Mouse (Mus musculus) MEL (cell line): Measurements from ENCODE around the gene Gpr161. TPM values are rescaled to one million over a fixed set of nuclear protein-coding genes. Genes with fewer than 3 reads are reported as not detected.

Experiments
- DNase-seq: peaks from one replicate; pipeline ENCODE4 v3.0.0; 2011; ENCODE audit warnings: low read depth, low spot score
- H3K27ac ChIP-seq: 2 replicates; pipeline ENCODE4 v1.5.1; 2012; ENCODE audit warnings: low read depth, mild to moderate bottlenecking, control low read depth, low read length, moderate library complexity; ENCODE audit not compliant: control insufficient read depth
- H3K27me3 ChIP-seq, 2 experiments: fragments of 150-350 bp in 1 of 2; sonication (generic) in 1 of 2; 2 replicates each; pipeline ENCODE4 v1.6.1; 2012; ENCODE audit warnings: low read length in 2 of 2, mild to moderate bottlenecking in 2 of 2, improper control_type of control experiment in 1 of 2, moderate library complexity in 1 of 2; ENCODE audit not compliant: insufficient read depth in 2 of 2, control insufficient read depth in 1 of 2
- H3K36me3 ChIP-seq, 2 experiments: 2 replicates each; pipeline ENCODE4 v1.6.1; 2012 to 2014; ENCODE audit warnings: low read length in 2 of 2, improper control_type of control experiment in 1 of 2, inconsistent platforms in 1 of 2, mild to moderate bottlenecking in 1 of 2; ENCODE audit not compliant: insufficient read depth in 2 of 2, control insufficient read depth in 1 of 2
- H3K4me1 ChIP-seq, 2 experiments: fragments of 150-350 bp in 1 of 2; sonication (generic) in 1 of 2; 2 replicates each; pipeline ENCODE4 v1.6.1; 2012; ENCODE audit warnings: low read length in 2 of 2, improper control_type of control experiment in 1 of 2, mild to moderate bottlenecking in 1 of 2; ENCODE audit not compliant: insufficient read depth in 2 of 2, control insufficient read depth in 1 of 2
- H3K4me3 ChIP-seq, 2 experiments: fragments of 150-350 bp in 1 of 2; sonication (generic) in 1 of 2; 2 replicates each; pipeline ENCODE4 v1.5.1; 2012; ENCODE audit warnings: low read depth in 2 of 2, low read length in 2 of 2, mild to moderate bottlenecking in 2 of 2, moderate library complexity in 2 of 2, control low read depth in 1 of 2, improper control_type of control experiment in 1 of 2; ENCODE audit not compliant: control insufficient read depth in 1 of 2, insufficient read depth in 1 of 2
- H3K79me2 ChIP-seq: 2 replicates; pipeline ENCODE4 v1.6.1; 2012; ENCODE audit warnings: mild to moderate bottlenecking, low read length, moderate library complexity; ENCODE audit not compliant: control insufficient read depth, poor library complexity, insufficient read depth
- H3K9ac ChIP-seq: 2 replicates; pipeline ENCODE4 v1.6.1; 2012; ENCODE audit warnings: low read depth, mild to moderate bottlenecking, control low read depth, low read length, moderate library complexity; ENCODE audit not compliant: control insufficient read depth, poor library complexity, severe bottlenecking
- H3K9me3 ChIP-seq: fragments of 150-350 bp; sonication (generic); replicated peaks from 2 replicates; pipeline ENCODE4 v1.6.1; 2012; ENCODE audit warnings: mild to moderate bottlenecking, low read length, improper control_type of control experiment, moderate library complexity; ENCODE audit not compliant: insufficient read depth
- BHLHE40 ChIP-seq: IDR thresholded peaks from 2 replicates; pipeline ENCODE4 v1.6.1; 2012; ENCODE audit warnings: low read depth, mild to moderate bottlenecking, inconsistent platforms, low read length, improper control_type of control experiment, borderline replicate concordance
- CHD2 ChIP-seq: IDR thresholded peaks from 2 replicates; pipeline ENCODE4 v1.6.1; 2011; ENCODE audit warnings: low read length, improper control_type of control experiment
- ETS1 ChIP-seq: IDR thresholded peaks from 2 replicates; pipeline ENCODE4 v1.6.1; 2012; ENCODE audit warnings: low read depth, mild to moderate bottlenecking, inconsistent platforms, low read length, improper control_type of control experiment, moderate library complexity
- GATA1 ChIP-seq: IDR thresholded peaks from 2 replicates; pipeline ENCODE4 v1.6.1; 2011; ENCODE audit warnings: low read depth, low read length, improper control_type of control experiment
- MAZ ChIP-seq: IDR thresholded peaks from 2 replicates; pipeline ENCODE4 v1.6.1; 2012; ENCODE audit warnings: low read depth, mild to moderate bottlenecking, inconsistent platforms, low read length, improper control_type of control experiment
- MXI1 ChIP-seq: IDR thresholded peaks from 2 replicates; pipeline ENCODE4 v1.6.1; 2011; ENCODE audit warnings: mild to moderate bottlenecking, low read depth, low read length, improper control_type of control experiment
- MYB ChIP-seq: IDR thresholded peaks from 2 replicates; pipeline ENCODE4 v1.6.1; 2011; ENCODE audit warnings: mild to moderate bottlenecking, low read depth, low read length, improper control_type of control experiment
- NELFE ChIP-seq: IDR thresholded peaks from 2 replicates; pipeline ENCODE4 v1.6.1; 2011; ENCODE audit warnings: low read depth, low read length, improper control_type of control experiment
- POLR2A ChIP-seq, 2 experiments: IDR thresholded peaks; 2 replicates each; pipeline ENCODE4 v1.6.1; 2011 to 2012; ENCODE audit warnings: low read length in 2 of 2, mild to moderate bottlenecking in 2 of 2, control low read depth in 1 of 2, improper control_type of control experiment in 1 of 2, low read depth in 1 of 2, moderate library complexity in 1 of 2; ENCODE audit not compliant: control insufficient read depth in 1 of 2, insufficient read depth in 1 of 2, poor library complexity in 1 of 2
- POLR2AphosphoS5 ChIP-seq: IDR thresholded peaks from 2 replicates; pipeline ENCODE4 v1.6.1; 2012; ENCODE audit warnings: low read depth, borderline replicate concordance, mild to moderate bottlenecking, inconsistent platforms, low read length, moderate library complexity, mixed read lengths
- RAD21 ChIP-seq: IDR thresholded peaks from 2 replicates; pipeline ENCODE4 v1.6.1; 2011; ENCODE audit warnings: mild to moderate bottlenecking, low read depth, low read length, improper control_type of control experiment
- RCOR1 ChIP-seq: IDR thresholded peaks from 2 replicates; pipeline ENCODE4 v1.6.1; 2012; ENCODE audit warnings: low read depth, mild to moderate bottlenecking, inconsistent platforms, low read length, improper control_type of control experiment
- SIN3A ChIP-seq: IDR thresholded peaks from 2 replicates; pipeline ENCODE4 v1.6.1; 2012; ENCODE audit warnings: low read length, improper control_type of control experiment, inconsistent platforms
- TCF12 ChIP-seq: IDR thresholded peaks from 2 replicates; pipeline ENCODE4 v1.6.1; 2014; ENCODE audit warnings: low read depth, mild to moderate bottlenecking, inconsistent platforms, low read length, improper control_type of control experiment, moderate library complexity
- UBTF ChIP-seq: IDR thresholded peaks from 2 replicates; pipeline ENCODE4 v1.6.1; 2012; ENCODE audit warnings: low read depth, mild to moderate bottlenecking, inconsistent platforms, low read length, improper control_type of control experiment, moderate library complexity, borderline replicate concordance; ENCODE audit not compliant: insufficient read depth
- USF2 ChIP-seq, 2 experiments: IDR thresholded peaks; 2 replicates each; pipeline ENCODE4 v1.6.1; 2011 to 2012; ENCODE audit warnings: improper control_type of control experiment in 2 of 2, low read length in 2 of 2, borderline replicate concordance in 1 of 2, inconsistent platforms in 1 of 2, low read depth in 1 of 2, mild to moderate bottlenecking in 1 of 2; ENCODE audit not compliant: insufficient read depth in 1 of 2
- ZC3H11A ChIP-seq: IDR thresholded peaks from 2 replicates; pipeline ENCODE4 v1.6.1; 2012; ENCODE audit warnings: low read depth, mild to moderate bottlenecking, inconsistent platforms, low read length, improper control_type of control experiment
- ZKSCAN1 ChIP-seq: IDR thresholded peaks from 2 replicates; pipeline ENCODE4 v1.6.1; 2012; ENCODE audit warnings: low read depth, mild to moderate bottlenecking, inconsistent platforms, low read length, improper control_type of control experiment, moderate library complexity
- ZNF384 ChIP-seq: IDR thresholded peaks from 2 replicates; pipeline ENCODE4 v1.6.1; 2012; ENCODE audit warnings: low read depth, mild to moderate bottlenecking, inconsistent platforms, low read length, improper control_type of control experiment
- polyA plus RNA-seq, 2 experiments: library from polyadenylated mRNA; stranded (reverse) in 1 of 2; unstranded in 1 of 2; fragments of >175 nt in 1 of 2; fragments of >200 nt in 1 of 2; gene quantifications; 2 replicates each; pipeline versions ENCODE4 v1.2.1 to v1.2.4; 2012; ENCODE audit warnings: low replicate concordance in 2 of 2, low read depth in 1 of 2; ENCODE audit not compliant: insufficient read length in 2 of 2, insufficient read depth in 1 of 2, missing spikeins in 1 of 2
- total RNA-seq: library from RNA; depleted of rRNA; stranded (reverse); fragments of 300-350 nt; gene quantifications from 2 replicates; pipeline ENCODE4 v1.2.3, GENCODE M21; 2012

The Gpr161 gene
- total and polyA plus RNA-seq, 3 experiments = 0.08 to 0.97 TPM; not detected in 1

GRCm38 (mm10) chr1:165282222-165282966 is 13.2 kb upstream of the Gpr161 start:
- H3K9ac ChIP-seq = peak overlapping the region; percentile 45; the same call in 1 of the 2 replicates
- peak; percentile 19 for DNase-seq
- no peaks in the 10 kb centered on the region for H3K79me2 ChIP-seq
- H3K9me3 ChIP-seq = no peaks in the 10 kb centered on the region
- H3K4me1 ChIP-seq = peaks cover 0 to 6% of the 10 kb centered on the region in 2 experiments; a peak in 1 of 4 replicates
- no peak overlapping the region for H3K27ac ChIP-seq
- TF ChIP-seq POLR2AphosphoS5 (no peak), MAZ (no peak)
- no peaks in the 10 kb centered on the region for H3K36me3 ChIP-seq
- peak overlapping the region in 1 of 2 experiments; percentile 47; a peak in 2 of 4 replicates for H3K4me3 ChIP-seq
- H3K27me3 ChIP-seq = peaks cover 8 to 17% of the 10 kb centered on the region in 2 experiments

- no peak for DNase-seq
- peaks cover 8 to 17% of the 10 kb centered on the region in 2 experiments for H3K27me3 ChIP-seq
- H3K4me3 ChIP-seq = no peak overlapping the region
- no peaks in the 10 kb centered on the region for H3K36me3 ChIP-seq
- H3K9me3 ChIP-seq = no peaks in the 10 kb centered on the region
- H3K27ac ChIP-seq = no peak overlapping the region
- no peak overlapping the region for H3K9ac ChIP-seq
- no peaks in the 10 kb centered on the region for H3K79me2 ChIP-seq
- H3K4me1 ChIP-seq = peaks cover 0 to 6% of the 10 kb centered on the region in 2 experiments; a peak in 1 of 4 replicates
- no peak for TF ChIP-seq CHD2
- no peak for TF ChIP-seq MXI1
- no peak for TF ChIP-seq SIN3A
- no peak for TF ChIP-seq ETS1
- TF ChIP-seq ZKSCAN1 = no peak
- TF ChIP-seq RCOR1 = no peak
- no peak for TF ChIP-seq NELFE
- TF ChIP-seq TCF12 = no peak
- no peak for TF ChIP-seq POLR2A (IDR thresholded peaks at IDR 0.05; ENCODE audit: control insufficient read depth in 1 of 2, insufficient read depth in 1 of 2, low read depth in 1 of 2, low read length in 2 of 2, poor library complexity in 1 of 2)
- TF ChIP-seq ZNF384 = no peak
- no peak for TF ChIP-seq BHLHE40
- no peak for TF ChIP-seq MYB
- TF ChIP-seq GATA1 = no peak
- TF ChIP-seq RAD21 = no peak
- no peak for TF ChIP-seq USF2 (IDR thresholded peaks at IDR 0.05; ENCODE audit: borderline replicate concordance in 1 of 2, insufficient read depth in 1 of 2, low read depth in 1 of 2, low read length in 2 of 2)
- TF ChIP-seq ZC3H11A = no peak
- TF ChIP-seq UBTF = no peak
These were observed 12.6 kb upstream of the Gpr161 start for GRCm38 (mm10) chr1:165282967-165283345.
